Mouse (Mus musculus): ENCODE data around the gene Unc45b. TPM values are rescaled to one million over a fixed set of nuclear protein-coding genes. Genes with fewer than 3 reads are reported as not detected.
"Not testable (repeated sequence)": the region's sequence is repeated elsewhere in the genome, so short reads cannot be mapped to it uniquely, and the experiment has no call there.

The Unc45b gene
- polyA plus RNA-seq, 1 experiment: 1.0 TPM

GRCm38 (mm10) chr11:82983193-82983592 lies 72.8 kb downstream of the Unc45b start:
- TF ChIP-seq POLR2A (IDR thresholded peaks at IDR 0.05; ENCODE audit: low read depth, low read length) (no peak), CTCF (IDR thresholded peaks at IDR 0.05; ENCODE audit: extremely low read depth, insufficient read length, insufficient replicate concordance, low read depth, low read length) (no peak)
- no peak overlapping the region for H3K27ac ChIP-seq (ENCODE audit: insufficient read depth, low read depth, low read length)
- no peaks in the 10 kb centered on the region for H3K27me3 ChIP-seq (ENCODE audit: control insufficient read depth, insufficient read depth, low read length)
- H3K4me1 ChIP-seq (ENCODE audit: control insufficient read depth, insufficient read depth, insufficient read length, low read length): no peaks in the 10 kb centered on the region
- 91% methylated on average over 17 of the region's 17 CpGs for WGBS
- H3K4me3 ChIP-seq (ENCODE audit: low read depth, low read length): no peak overlapping the region
- peaks cover 9% of the 10 kb centered on the region for H3K36me3 ChIP-seq (ENCODE audit: control insufficient read depth, insufficient read depth, low read length)

GRCm38 (mm10) chr11:82987621-82988020 lies 77.3 kb downstream of the Unc45b start:
- WGBS: 84% methylated on average over 6 of the region's 6 CpGs
- no peaks in the 10 kb centered on the region for H3K27me3 ChIP-seq (ENCODE audit: control insufficient read depth, insufficient read depth, low read length)
- no peak for TF ChIP-seq CTCF (IDR thresholded peaks at IDR 0.05; ENCODE audit: extremely low read depth, insufficient read length, insufficient replicate concordance, low read depth, low read length)
- no peak for TF ChIP-seq POLR2A (IDR thresholded peaks at IDR 0.05; ENCODE audit: low read depth, low read length)
- no peak overlapping the region for H3K4me3 ChIP-seq (ENCODE audit: low read depth, low read length)
- no peak overlapping the region for H3K27ac ChIP-seq (ENCODE audit: insufficient read depth, low read depth, low read length)
- peaks cover 7% of the 10 kb centered on the region for H3K36me3 ChIP-seq (ENCODE audit: control insufficient read depth, insufficient read depth, low read length)
- H3K4me1 ChIP-seq (ENCODE audit: control insufficient read depth, insufficient read depth, insufficient read length, low read length): peaks cover 5% of the 10 kb centered on the region; the same call in 1 of the 2 replicates

GRCm38 (mm10) chr11:82989357-82989756 lies 79.0 kb downstream of the Unc45b start:
- peak overlapping the region; percentile 39 for H3K4me3 ChIP-seq (ENCODE audit: low read depth, low read length)
- H3K27ac ChIP-seq (ENCODE audit: insufficient read depth, low read depth, low read length): no peak overlapping the region
- WGBS: 13% methylated on average over 12 of the region's 12 CpGs
- H3K4me1 ChIP-seq (ENCODE audit: control insufficient read depth, insufficient read depth, insufficient read length, low read length): peaks cover 5% of the 10 kb centered on the region; the same call in 1 of the 2 replicates
- H3K27me3 ChIP-seq (ENCODE audit: control insufficient read depth, insufficient read depth, low read length): no peaks in the 10 kb centered on the region
- TF ChIP-seq POLR2A (IDR thresholded peaks at IDR 0.05; ENCODE audit: low read depth, low read length) (no peak), CTCF (IDR thresholded peaks at IDR 0.05; ENCODE audit: extremely low read depth, insufficient read length, insufficient replicate concordance, low read depth, low read length) (no peak)
- H3K36me3 ChIP-seq (ENCODE audit: control insufficient read depth, insufficient read depth, low read length): peaks cover 2% of the 10 kb centered on the region; the same call in 1 of the 2 replicates

GRCm38 (mm10) chr11:82990612-82991385 lies 80.4 kb downstream of the Unc45b start:
- not testable (repeated sequence) for H3K4me1 ChIP-seq (ENCODE audit: control insufficient read depth, insufficient read depth, insufficient read length, low read length); H3K36me3 ChIP-seq (ENCODE audit: control insufficient read depth, insufficient read depth, low read length); H3K27me3 ChIP-seq (ENCODE audit: control insufficient read depth, insufficient read depth, low read length)
- 6% methylated on average over 19 of the region's 19 CpGs for WGBS
- Histone ChIP-seq H3K27ac (ENCODE audit: insufficient read depth, low read depth, low read length) (peak overlapping the region; percentile 78), H3K4me3 (ENCODE audit: low read depth, low read length) (peak overlapping the region; percentile 73)

GRCm38 (mm10) chr11:82991469-82992166 lies 81.3 kb downstream of the Unc45b start, which contains the start of gene Slfn9:
TSS of gene Slfn9 (minus strand) at chr11:82991830.
- Histone ChIP-seq H3K4me3 (ENCODE audit: low read depth, low read length) (peak within 1 kb of the TSS; percentile 73), H3K27me3 (ENCODE audit: control insufficient read depth, insufficient read depth, low read length) (no peaks in the 10 kb centered on the region), H3K27ac (ENCODE audit: insufficient read depth, low read depth, low read length) (peak within 1 kb of the TSS; percentile 78), H3K36me3 (ENCODE audit: control insufficient read depth, insufficient read depth, low read length) (no peaks in the 10 kb centered on the region), H3K4me1 (ENCODE audit: control insufficient read depth, insufficient read depth, insufficient read length, low read length) (peaks cover 5% of the 10 kb centered on the region; the same call in 1 of the 2 replicates)
- TF ChIP-seq POLR2A (IDR thresholded peaks at IDR 0.05; ENCODE audit: low read depth, low read length): no peak
- TF ChIP-seq CTCF (IDR thresholded peaks at IDR 0.05; ENCODE audit: extremely low read depth, insufficient read length, insufficient replicate concordance, low read depth, low read length): no peak
- 2% methylated on average over 14 of the region's 14 CpGs for WGBS

Other genes with a start within 250 kb of the Unc45b start
- gene Cct6b, start 146.2 kb upstream of the Unc45b start, polyA plus RNA-seq (2012; rRNA removed): not detected in 2 replicates
- 1.6 and 2.8 TPM in 2 replicates for gene Zfp830, start 146.2 kb upstream of the Unc45b start, polyA plus RNA-seq (2012; rRNA removed)
- gene Lig3, start 129.4 kb upstream of the Unc45b start, polyA plus RNA-seq (2012; rRNA removed): 4.3 and 6.3 TPM in 2 replicates
- 7.0 and 8.9 TPM in 2 replicates for gene Rffl, start 39.3 kb upstream of the Unc45b start, polyA plus RNA-seq (2012; rRNA removed)
- 6.8 and 10.2 TPM in 2 replicates for gene Rad51d, start 19.9 kb upstream of the Unc45b start, polyA plus RNA-seq (2012; rRNA removed)
- 0.13 TPM in 1 of 2 replicates, not detected in the other for gene Fndc8, start 18.4 kb upstream of the Unc45b start, polyA plus RNA-seq (2012; rRNA removed)
- 20.7 and 27.1 TPM in 2 replicates for gene Nle1, start 2.1 kb upstream of the Unc45b start, polyA plus RNA-seq (2012; rRNA removed)
- gene Slfn5, start 40.8 kb downstream of the Unc45b start, polyA plus RNA-seq (2012; rRNA removed): 0.34 and 0.95 TPM in 2 replicates
- 0.30 and 0.61 TPM in 2 replicates for gene Slfn9, start 81.3 kb downstream of the Unc45b start, polyA plus RNA-seq (2012; rRNA removed)
- 0.11 and 0.28 TPM in 2 replicates for gene Slfn8, start 110.3 kb downstream of the Unc45b start, polyA plus RNA-seq (2012; rRNA removed)
- 3.4 and 4.2 TPM in 2 replicates for gene Slfn2, start 154.6 kb downstream of the Unc45b start, polyA plus RNA-seq (2012; rRNA removed)
- 0.18 and 0.81 TPM in 2 replicates for gene Slfn1, start 206.3 kb downstream of the Unc45b start, polyA plus RNA-seq (2012; rRNA removed)

All from small intestine, adult 2 months (tissue).